Mouse (Mus musculus) lung, postnatal 0 days (tissue): Measurements from ENCODE around the gene Srp68. TPM values are rescaled to one million over a fixed set of nuclear protein-coding genes. Genes with fewer than 3 reads are reported as not detected.

Source experiments
- ATAC-seq: fragments of 200-750 bp; cut with Nextera tagmentation; 2 replicates; pipeline ENCODE4 v1.8.0; 2017; ENCODE audit warnings: moderate library complexity
- DNase-seq: peaks from one replicate; pipeline ENCODE4 v3.0.0-alpha.2; 2016; ENCODE audit warnings: low spot score
- H3K27ac ChIP-seq: fragments of 300-500 bp; sonication (generic); 2 replicates; pipeline ENCODE4 v1.5.1; 2014; ENCODE audit warnings: antibody characterized with exemption, mild to moderate bottlenecking, low read length, mixed read lengths
- H3K27me3 ChIP-seq: fragments of 300-500 bp; sonication (generic); replicated peaks from 2 replicates; pipeline ENCODE4 v1.6.1; 2014; ENCODE audit warnings: low read length, mixed read lengths; ENCODE audit not compliant: insufficient read depth
- H3K36me3 ChIP-seq: fragments of 300-500 bp; sonication (generic); 2 replicates; pipeline ENCODE4 v1.6.1; 2014; ENCODE audit warnings: low read length, mixed read lengths; ENCODE audit not compliant: insufficient read depth
- H3K4me1 ChIP-seq: fragments of 300-500 bp; sonication (generic); 2 replicates; pipeline ENCODE4 v1.6.1; 2014; ENCODE audit warnings: antibody characterized with exemption, low read depth, low read length, mixed read lengths; ENCODE audit not compliant: insufficient read depth
- H3K4me2 ChIP-seq: fragments of 300-500 bp; sonication (generic); replicated peaks from 2 replicates; pipeline ENCODE4 v1.6.1; 2014; ENCODE audit warnings: low read depth, mild to moderate bottlenecking, low read length, moderate library complexity, mixed read lengths
- H3K4me3 ChIP-seq: fragments of 300-500 bp; sonication (generic); 2 replicates; pipeline ENCODE4 v1.5.1; 2014; ENCODE audit warnings: low read depth, low read length
- H3K9ac ChIP-seq: fragments of 300-500 bp; sonication (generic); replicated peaks from 2 replicates; pipeline ENCODE4 v1.6.1; 2014; ENCODE audit warnings: low read depth, mild to moderate bottlenecking
- H3K9me3 ChIP-seq: fragments of 300-500 bp; sonication (generic); 2 replicates; pipeline ENCODE4 v1.6.1; 2016; ENCODE audit warnings: low read length, mixed read lengths
- CTCF ChIP-seq: IDR thresholded peaks from 2 replicates; pipeline ENCODE4 v1.5.1; 2016; ENCODE audit warnings: antibody characterized with exemption, mild to moderate bottlenecking
- EP300 ChIP-seq: IDR thresholded peaks from 2 replicates; pipeline ENCODE4 v1.6.1; 2016; ENCODE audit warnings: antibody characterized with exemption, mild to moderate bottlenecking, control low read depth
- WGBS: fragments of 180-500 bp; shearing (Covaris S2); extraction: QIAGEN DNeasy Blood & Tissue Kit; methylation state at CpG from one replicate; pipeline ENCODE4 v1.1.7; 2014; 5-methylcytosine and 5-hydroxymethylcytosine counted together
- polyA plus RNA-seq: library from polyadenylated mRNA; unstranded; fragments of >200 nt; fragmentation: Nextera tagmentation; extraction: Ambion mirVana; gene quantifications from 2 replicates; pipeline ENCODE4 v1.2.1, GENCODE M21; 2015

Gene Srp68
- polyA plus RNA-seq, 1 experiment from 2014 or later, result 43.0 TPM

- DNase-seq (no peak), ATAC-seq (no peak)
- H3K4me1 ChIP-seq, result peaks cover 5% of the 10 kb centered on the region; the same call in 1 of the 2 replicates
- H3K4me3 ChIP-seq, result no peak overlapping the region
- no peak overlapping the region for H3K9ac ChIP-seq
- TF ChIP-seq CTCF, result no peak
- TF ChIP-seq EP300, result no peak
- no peak overlapping the region for H3K27ac ChIP-seq
- H3K4me2 ChIP-seq, result no peak overlapping the region
- 66% methylated on average over 9 of the region's 9 CpGs for WGBS
- no peaks in the 10 kb centered on the region for H3K9me3 ChIP-seq
- H3K36me3 ChIP-seq, result peaks cover 28% of the 10 kb centered on the region
- H3K27me3 ChIP-seq, result no peaks in the 10 kb centered on the region
Observed at GRCm38 (mm10) chr11:116255982-116256675, 17.9 kb downstream of the Srp68 start.

GRCm38 (mm10) chr11:116255090-116255981 lies 18.7 kb downstream of the Srp68 start:
- no peaks in the 10 kb centered on the region for H3K27me3 ChIP-seq
- no peak overlapping the region for H3K4me3 ChIP-seq
- no peak overlapping the region for H3K9ac ChIP-seq
- no peaks in the 10 kb centered on the region for H3K9me3 ChIP-seq
- H3K4me2 ChIP-seq, result no peak overlapping the region
- 67% methylated on average over 22 of the region's 22 CpGs for WGBS
- TF ChIP-seq CTCF (no peak), EP300 (no peak)
- no peak for DNase-seq
- peaks cover 5% of the 10 kb centered on the region; the same call in 1 of the 2 replicates for H3K4me1 ChIP-seq
- peaks cover 34% of the 10 kb centered on the region for H3K36me3 ChIP-seq
- no peak; the same call in 1 of the 2 replicates for ATAC-seq
- no peak overlapping the region for H3K27ac ChIP-seq

- Histone ChIP-seq H3K9ac (no peak overlapping the region), H3K4me3 (no peak overlapping the region), H3K27me3 (no peaks in the 10 kb centered on the region), H3K27ac (peak overlapping the region; percentile 11; the same call in 1 of the 2 replicates), H3K9me3 (no peaks in the 10 kb centered on the region), H3K36me3 (peaks cover 41% of the 10 kb centered on the region), H3K4me1 (peaks cover 5% of the 10 kb centered on the region; the same call in 1 of the 2 replicates), H3K4me2 (no peak overlapping the region)
- WGBS, result 53% methylated on average over 9 of the region's 9 CpGs
- no peak for TF ChIP-seq EP300
- TF ChIP-seq CTCF, result no peak
- ATAC-seq (peak; percentile 80), DNase-seq (peak; percentile 73)
Observed at GRCm38 (mm10) chr11:116254627-116255026, 19.4 kb downstream of the Srp68 start.

- TF ChIP-seq EP300 (no peak), CTCF (no peak)
- H3K4me3 ChIP-seq, result no peak overlapping the region
- WGBS, result 89% methylated on average over 3 of the region's 3 CpGs
- H3K27ac ChIP-seq, result no peak overlapping the region
- H3K4me1 ChIP-seq, result no peaks in the 10 kb centered on the region
- no peak overlapping the region for H3K4me2 ChIP-seq
- no peak for ATAC-seq
- no peaks in the 10 kb centered on the region for H3K9me3 ChIP-seq
- H3K36me3 ChIP-seq, result peaks cover 51% of the 10 kb centered on the region
- no peaks in the 10 kb centered on the region for H3K27me3 ChIP-seq
- DNase-seq, result no peak
- H3K9ac ChIP-seq, result no peak overlapping the region
Observed at GRCm38 (mm10) chr11:116253076-116253600, 20.9 kb downstream of the Srp68 start.

- no peaks in the 10 kb centered on the region for H3K9me3 ChIP-seq
- no peaks in the 10 kb centered on the region for H3K4me1 ChIP-seq
- DNase-seq (no peak), ATAC-seq (no peak)
- peaks cover 66% of the 10 kb centered on the region for H3K36me3 ChIP-seq
- no peak overlapping the region for H3K4me2 ChIP-seq
- H3K27me3 ChIP-seq, result no peaks in the 10 kb centered on the region
- no peak overlapping the region for H3K27ac ChIP-seq
- 79% methylated on average over 8 of the region's 8 CpGs for WGBS
- TF ChIP-seq EP300 (no peak), CTCF (no peak)
- H3K9ac ChIP-seq, result no peak overlapping the region
- no peak overlapping the region for H3K4me3 ChIP-seq
Observed at GRCm38 (mm10) chr11:116250898-116251297, 23.1 kb downstream of the Srp68 start.
